Mouse (Mus musculus): ENCODE measurements around the gene Macrod2.

The Macrod2 gene

GRCm38 (mm10) chr2:142404321-142404720 is 2009.2 kb downstream of the Macrod2 start:
- no peak for DNase-seq

GRCm38 (mm10) chr2:142407341-142407740 is 2012.2 kb downstream of the Macrod2 start:
- DNase-seq: peak; percentile 62

- DNase-seq: no peak
Measured at GRCm38 (mm10) chr2:142410124-142410523, 2015.0 kb downstream of the Macrod2 start.

GRCm38 (mm10) chr2:142433126-142433525 is 2038.0 kb downstream of the Macrod2 start:
- no peak for DNase-seq

- no peak for DNase-seq
Measured at GRCm38 (mm10) chr2:142434731-142435130, 2039.6 kb downstream of the Macrod2 start.

GRCm38 (mm10) chr2:142437606-142438461 is 2042.7 kb downstream of the Macrod2 start:
- peak; percentile 70 for DNase-seq

Measured in layer of hippocampus, adult 9-11 months (tissue).